Mouse (Mus musculus): ENCODE measurements around the gene Nat8f2.
A peak's percentile ranks its signal among the peaks of the same experiment; 100 is the strongest.
"Not testable (repeated sequence)": the region's sequence is repeated elsewhere in the genome, so short reads cannot be mapped to it uniquely, and the experiment has no call there.

Gene Nat8f2

DNA sequence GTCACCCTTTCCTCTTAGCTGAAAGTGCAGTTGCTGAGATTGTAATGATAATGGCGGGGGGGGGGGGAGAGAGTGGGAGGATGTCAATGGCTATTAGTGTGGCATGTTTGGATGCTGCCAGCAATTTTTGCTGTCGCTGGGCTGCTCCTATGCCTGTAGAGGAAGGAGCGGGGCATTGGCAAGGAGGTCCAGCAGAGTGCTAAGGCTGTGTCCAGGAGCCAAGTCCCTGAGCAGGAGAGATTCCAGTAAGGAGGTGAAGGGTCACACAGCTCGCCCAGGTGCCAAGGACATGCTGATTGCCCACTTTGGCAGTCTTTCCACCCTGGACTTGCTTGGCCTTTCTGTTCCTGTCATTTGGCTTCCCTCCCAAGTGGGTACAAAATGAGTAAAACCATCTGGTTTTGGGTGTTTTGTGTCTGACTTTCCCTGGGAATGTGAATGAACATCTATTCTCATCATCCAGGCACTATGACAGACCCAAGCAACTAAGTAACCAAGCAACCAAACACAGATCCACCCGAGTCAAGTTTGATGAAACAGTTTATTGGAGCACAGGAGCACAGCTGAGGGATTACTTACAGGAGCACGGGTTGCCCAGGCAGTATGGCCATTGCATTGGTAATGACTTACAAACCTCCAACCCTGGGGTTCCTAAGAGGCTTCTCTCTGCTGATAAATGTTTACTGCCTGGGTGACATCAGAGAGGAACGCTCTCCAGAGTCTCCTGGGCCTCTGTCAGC is 3.9 kb downstream of the Nat8f2 start:
- DNase-seq (ENCODE audit: low read depth, low spot score), result not testable (repeated sequence)

DNA sequence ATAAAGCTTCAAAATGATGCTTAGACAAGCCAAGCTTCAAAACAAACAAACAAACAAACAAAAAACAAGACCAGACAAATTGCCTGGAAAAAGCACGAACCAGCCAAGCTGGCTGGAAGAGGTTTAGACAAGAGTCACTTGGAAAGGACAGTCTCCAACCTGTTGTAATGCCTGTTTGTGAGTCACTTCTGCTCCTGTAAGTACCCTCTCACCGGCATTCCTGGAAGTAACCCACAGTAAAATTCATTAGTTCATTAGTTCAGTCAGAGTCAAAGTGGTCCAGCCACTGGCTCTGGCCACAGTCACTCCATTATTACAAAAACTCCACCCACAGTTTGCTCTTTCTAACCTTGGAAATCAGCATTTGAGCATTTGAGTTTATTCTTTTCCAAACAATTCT is 5.1 kb downstream of the Nat8f2 start:
- no peak for DNase-seq (ENCODE audit: low read depth, low spot score)

DNA sequence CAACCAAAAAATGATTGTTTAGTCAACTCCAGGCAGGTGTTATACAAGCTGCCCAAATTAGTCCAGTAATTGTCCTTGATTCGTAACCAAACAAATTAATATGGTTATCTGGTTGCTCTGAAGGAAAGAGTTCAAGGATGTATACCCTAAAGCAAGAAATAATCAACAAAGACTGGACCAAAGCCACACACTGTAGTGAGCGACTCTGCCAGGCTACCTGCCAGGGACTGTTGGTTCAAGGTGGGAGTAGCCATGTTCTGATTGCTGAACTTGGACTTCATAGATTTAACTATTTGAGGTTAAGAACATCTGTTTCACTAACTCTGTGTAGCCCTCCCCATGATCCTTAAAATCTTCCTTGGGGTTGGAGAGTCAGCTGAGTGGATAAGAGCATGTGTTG is 5.8 kb downstream of the Nat8f2 start:
- DNase-seq (ENCODE audit: low read depth, low spot score), result no peak

DNA sequence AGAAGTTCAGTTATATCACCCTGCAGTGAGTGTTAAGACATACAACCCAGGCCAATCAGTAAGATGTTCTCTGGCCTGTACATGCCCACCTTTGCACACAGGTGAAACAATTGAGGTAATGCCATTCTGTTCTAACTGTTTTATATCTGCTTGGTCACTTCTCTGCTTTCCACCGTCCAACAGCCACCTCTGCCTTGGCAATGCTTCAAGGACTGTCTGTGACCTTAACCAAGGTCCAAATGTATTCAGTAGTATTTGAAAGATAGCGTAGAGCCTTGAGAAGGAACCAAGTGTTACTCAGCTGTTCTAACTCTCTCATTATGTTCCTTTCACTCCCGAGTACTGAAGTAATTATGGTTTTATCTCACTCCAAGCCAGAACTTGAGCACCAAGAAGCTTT is 6.4 kb downstream of the Nat8f2 start:
- no peak for DNase-seq (ENCODE audit: low read depth, low spot score)

DNA sequence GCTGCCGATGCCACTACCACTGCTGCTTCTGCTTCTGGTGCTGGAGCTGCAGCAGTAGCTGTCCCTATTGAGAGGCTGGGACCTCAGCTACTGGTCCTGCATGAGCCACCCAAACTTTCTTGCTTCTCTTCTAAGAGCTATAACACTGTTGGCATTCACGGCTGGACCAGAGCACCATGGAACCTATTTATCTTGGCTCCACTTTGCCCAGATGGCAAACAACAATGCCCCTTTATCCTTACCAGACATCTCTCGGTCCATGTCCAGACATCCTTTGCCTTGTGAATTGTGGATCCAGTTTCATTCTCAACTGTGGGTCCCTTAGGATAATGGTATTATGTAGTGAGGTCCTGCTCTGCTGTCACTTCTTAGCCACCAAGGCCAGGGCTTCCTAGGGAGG is 7.7 kb downstream of the Nat8f2 start:
- no peak for DNase-seq (ENCODE audit: low read depth, low spot score)

DNA sequence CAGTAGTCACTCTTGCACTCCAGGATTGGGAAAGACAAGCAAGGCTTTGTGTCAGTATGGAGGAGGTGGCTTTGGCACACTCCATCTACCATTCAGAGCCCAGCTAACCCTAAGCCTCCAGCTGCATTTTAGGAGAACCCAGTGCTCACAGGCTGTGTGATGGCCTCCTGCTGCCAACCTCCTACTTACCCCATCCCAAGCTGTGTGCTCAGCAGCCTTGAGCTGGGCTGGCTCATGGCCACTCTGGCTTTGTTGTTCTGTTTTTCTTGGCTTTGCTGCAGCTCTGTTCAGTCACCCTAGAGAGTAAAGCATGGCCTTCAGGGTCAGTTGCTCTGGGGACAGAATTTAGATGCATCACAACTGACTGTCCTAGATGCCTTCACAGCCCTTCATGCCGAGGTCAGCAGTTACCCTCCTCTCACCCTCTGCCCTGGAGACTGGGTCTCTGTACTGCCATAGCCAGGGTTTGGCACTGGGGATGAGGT is 12.7 kb downstream of the Nat8f2 start:
- DNase-seq (ENCODE audit: low read depth, low spot score), result peak; percentile 50

DNA sequence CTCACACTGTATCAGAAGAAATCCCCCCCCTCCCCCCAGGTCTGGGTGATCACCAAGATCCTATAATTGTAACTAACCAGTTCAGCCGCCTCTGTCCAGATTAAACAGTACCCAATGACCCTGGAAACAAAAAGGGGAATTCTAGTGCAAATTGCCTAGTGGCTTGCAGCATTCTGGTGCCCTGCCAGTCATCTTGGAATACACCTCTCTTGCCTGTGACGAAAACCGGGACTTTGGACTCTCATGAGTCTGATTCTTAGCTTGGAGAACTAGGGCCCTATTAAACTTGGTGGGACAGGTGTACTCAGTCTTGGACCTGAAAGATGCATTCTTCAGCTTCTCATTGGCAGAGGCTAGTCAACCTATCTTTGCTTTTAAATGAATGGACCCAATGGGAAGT is 15.5 kb downstream of the Nat8f2 start:
- no peak for DNase-seq (ENCODE audit: low read depth, low spot score)

DNA sequence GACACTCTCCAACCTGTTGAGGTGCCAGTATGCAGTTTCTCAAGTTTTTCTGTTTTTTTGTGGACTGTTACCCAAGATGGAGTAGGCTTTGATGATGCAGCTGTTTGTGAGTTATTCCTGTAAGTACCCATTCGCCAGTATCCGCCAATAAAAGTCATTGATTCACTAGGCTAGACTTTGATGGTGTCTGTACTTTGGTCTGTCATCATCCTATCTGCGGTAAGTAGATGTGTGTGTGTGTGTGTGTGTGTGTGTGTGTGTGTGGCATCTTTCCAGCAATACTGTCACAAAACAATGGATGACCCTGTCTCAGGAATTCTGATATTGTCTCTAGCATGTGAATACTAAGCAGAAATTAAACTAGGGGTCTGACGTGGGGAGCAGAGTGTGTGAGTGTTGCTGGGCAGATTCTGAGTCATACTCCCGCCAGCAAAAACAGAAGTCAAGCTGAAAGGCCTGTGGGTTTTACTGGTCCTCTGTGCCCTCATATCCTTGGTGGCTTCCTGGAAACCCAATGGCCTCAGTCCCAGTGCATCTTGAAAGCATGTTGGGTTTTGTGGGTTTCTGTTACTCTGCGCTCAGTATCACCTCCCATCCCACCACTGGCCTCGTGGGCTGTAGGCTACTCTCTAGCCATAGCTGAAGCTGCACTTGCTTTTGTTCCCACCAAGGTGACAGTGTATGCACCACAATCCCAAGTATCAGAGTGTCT is 17.7 kb downstream of the Nat8f2 start:
- no peak for DNase-seq (ENCODE audit: low read depth, low spot score)

DNA sequence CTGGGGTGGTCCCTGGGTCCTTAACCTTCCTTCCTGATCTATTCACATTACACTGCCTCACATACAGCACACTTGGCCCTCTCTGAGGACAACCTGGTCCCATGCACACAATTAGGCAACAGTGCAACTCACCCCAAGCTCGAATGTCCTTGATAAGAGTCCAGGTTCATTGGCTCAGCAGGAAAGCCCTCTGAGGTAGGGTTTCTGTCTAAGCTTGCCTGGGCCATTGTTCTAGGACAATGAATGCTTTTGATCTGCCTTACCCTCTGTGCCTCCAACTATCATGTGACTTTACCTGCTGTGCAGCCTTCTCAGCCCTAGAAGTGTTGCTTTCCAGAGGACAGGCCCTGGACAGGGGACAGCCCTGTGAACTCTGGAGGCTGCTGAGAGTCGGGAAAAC is 19.7 kb downstream of the Nat8f2 start:
- DNase-seq (ENCODE audit: low read depth, low spot score), result no peak

DNA sequence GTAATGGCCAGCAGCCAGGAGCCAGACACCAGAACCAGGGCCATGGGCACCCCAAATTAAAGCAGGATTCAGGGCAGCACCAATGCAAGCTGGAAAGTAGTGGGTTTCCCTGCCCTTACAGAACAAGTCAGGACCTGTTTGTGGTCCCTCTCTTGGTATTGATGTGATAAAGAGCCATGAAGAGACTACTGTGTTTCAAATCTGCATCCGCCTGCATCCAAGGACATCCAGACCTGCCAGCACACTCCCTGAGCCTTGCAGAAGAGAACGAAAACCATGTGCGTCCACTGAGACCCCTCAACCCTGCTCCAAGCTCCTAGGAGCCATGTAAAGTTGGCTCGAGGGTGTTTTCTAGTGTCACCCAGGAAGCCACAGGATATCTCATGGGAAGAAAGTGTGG is 20.8 kb downstream of the Nat8f2 start:
- DNase-seq (ENCODE audit: low read depth, low spot score), result no peak

DNA sequence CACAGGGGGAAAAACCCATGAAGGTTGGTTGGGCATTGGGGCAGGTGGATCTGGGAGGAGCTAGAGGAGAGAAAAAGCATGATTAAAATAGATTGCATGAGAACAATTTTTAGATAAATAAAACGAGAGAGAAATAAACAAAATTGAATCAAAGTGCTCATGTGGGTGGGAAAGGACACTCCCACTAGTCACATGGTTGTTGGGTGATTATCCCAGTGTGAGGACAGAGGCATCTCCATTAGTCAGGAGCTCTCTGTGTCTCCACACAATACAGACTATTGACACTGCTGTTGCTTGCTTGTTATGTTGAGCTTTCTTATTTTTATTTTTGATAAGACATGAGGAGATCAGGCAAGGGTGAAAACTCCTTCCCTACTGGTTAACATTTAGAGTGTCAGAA is 22.0 kb downstream of the Nat8f2 start:
- no peak for DNase-seq (ENCODE audit: low read depth, low spot score)

DNA sequence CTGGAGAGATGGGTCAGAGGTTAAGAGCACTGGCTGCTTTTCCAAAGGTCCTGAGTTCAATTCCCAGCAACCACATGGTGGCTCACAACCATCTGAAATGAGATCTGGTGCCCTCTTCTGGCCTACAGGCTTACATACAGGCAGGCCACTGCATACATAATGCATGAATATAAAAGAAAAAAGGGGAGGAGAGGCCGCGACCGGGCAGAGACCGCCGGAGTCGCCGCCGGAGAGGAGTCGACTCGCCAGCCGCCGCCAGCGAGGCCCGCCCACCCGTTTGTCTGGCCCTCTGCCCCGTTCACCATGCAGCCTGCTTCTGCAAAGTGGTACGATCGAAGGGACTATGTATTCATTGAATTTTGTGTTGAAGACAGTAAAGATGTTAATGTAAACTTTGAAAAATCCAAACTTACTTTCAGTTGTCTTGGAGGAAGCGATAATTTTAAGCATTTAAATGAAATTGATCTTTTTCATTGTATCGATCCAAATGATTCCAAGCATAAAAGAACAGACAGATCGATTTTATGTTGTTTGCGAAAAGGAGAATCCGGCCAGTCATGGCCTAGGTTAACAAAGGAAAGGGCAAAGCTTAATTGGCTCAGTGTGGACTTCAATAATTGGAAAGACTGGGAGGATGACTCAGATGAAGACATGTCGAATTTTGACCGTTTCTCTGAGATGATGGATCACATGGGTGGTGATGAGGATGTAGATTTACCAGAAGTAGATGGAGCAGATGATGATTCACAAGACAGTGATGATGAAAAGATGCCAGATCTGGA is 25.1 kb downstream of the Nat8f2 start:
- peak; percentile 65 for DNase-seq (ENCODE audit: low read depth, low spot score)

DNA sequence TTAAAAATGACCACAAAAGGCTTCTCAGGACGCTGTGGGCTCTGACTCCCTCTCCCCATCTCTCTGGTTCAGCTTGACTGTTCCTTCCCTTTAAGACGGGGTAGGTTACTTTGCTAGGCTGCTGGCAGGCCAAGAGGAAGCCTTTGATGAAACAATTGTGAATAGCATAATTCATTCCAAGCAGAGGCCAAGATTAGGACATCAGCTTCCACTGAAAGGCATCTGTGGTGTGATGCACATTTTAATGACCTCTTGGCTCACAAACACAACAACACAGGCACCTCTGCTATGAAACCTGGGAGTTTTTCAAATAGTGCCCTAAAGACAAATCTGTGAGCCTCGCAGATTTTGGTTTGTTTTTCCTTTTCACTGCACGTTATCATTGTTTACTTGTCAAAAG is 29.0 kb downstream of the Nat8f2 start:
- no peak for DNase-seq (ENCODE audit: low read depth, low spot score)

DNA sequence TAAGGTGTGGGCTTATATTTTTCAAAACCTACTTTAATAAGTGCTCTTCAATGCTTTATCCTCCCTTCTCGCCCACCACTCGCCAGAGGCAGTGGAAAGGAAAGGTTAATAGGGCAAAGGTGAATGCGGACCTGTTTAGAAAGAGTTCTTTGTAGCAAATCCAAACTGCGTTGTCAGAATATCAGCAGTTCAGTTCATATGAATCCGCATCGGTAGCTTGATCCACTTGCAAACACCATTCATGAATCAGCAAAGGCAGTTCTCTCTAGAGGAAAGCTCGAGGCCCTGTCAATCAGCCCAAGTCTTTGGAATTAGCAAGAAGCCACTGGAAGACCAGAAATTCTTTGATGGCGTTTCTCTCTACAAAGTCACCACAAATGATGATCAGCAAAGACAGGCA is 30.3 kb downstream of the Nat8f2 start:
- no peak for DNase-seq (ENCODE audit: low read depth, low spot score)

DNA sequence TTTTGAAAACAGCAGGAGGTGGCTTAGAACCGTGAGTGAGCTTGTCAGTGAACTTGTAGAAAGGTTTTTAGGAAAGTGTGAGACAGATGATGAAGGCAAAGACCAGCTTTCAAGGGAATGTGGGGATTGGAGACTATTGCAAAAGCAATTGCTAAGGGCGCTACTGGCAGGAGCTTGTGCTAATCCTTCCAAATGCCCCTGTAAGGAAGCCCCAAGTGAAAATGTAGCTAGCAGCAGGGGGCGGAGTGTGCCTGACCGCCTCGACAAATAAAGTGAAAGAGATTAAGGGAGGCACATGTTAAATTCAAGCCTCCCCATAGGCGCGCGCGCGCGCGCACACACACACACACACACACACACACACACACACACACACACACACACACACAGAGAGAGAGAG is 31.7 kb downstream of the Nat8f2 start:
- DNase-seq (ENCODE audit: low read depth, low spot score), result not testable (repeated sequence)

DNA sequence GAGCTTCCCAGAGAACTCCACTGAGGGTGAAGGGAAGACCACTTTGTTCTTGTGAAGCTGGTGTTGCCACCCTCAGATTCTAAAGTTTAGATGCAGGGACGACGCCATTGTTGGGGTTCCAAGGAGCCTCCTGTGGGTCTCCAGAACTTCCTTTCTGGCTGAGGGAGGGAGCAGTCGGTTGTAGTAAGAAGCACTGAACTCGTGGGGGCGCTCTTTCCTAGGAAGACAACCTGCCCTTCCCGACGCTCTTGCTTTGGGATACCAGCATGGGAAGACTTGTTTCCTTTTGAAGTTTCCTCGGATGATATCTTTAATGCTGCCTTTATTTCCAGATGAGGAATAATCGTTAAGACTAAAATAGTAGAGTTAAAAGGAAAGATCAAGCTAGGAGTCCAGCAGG is 32.1 kb downstream of the Nat8f2 start:
- DNase-seq (ENCODE audit: low read depth, low spot score), result peak; percentile 30

DNA sequence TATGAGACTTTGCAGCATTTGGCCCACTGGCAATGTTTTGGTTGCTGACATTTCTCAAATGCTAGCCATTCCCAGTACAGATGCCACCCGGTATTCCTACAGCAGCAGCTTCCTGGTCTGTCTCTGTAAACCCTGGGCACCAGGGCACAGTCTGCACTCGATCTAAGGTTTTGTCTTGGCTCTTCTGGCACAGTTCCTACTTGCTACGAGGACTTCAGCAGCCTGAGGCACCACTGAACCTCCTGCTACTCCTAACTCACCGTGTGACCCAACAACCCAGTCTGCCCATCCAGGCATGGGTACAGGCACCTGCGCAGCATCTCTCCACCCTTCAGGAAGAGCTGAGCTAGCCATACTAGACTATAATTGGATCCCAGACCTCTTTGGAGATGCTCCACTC is 32.9 kb downstream of the Nat8f2 start:
- DNase-seq (ENCODE audit: low read depth, low spot score), result not testable (repeated sequence)

DNA sequence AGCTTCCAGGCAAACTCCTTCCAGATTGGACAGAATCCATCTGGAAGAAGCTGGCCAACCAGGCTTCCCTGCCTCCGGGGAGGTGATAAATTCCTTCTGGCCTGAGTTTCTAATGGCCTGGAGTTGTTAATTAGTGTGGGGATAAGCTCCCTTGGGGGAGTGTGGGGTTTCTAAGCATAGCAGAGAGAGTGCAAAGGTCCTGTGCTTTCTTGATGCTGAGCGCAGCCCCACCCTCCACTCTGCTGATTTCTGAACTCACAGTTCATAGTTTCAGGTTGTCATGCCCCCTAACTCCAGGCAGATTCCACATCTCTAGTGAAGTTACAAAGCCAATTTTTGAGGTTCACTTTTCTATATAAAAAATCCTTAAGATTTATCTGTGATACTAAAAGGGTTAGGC is 33.9 kb downstream of the Nat8f2 start:
- not testable (repeated sequence) for DNase-seq (ENCODE audit: low read depth, low spot score)

DNA sequence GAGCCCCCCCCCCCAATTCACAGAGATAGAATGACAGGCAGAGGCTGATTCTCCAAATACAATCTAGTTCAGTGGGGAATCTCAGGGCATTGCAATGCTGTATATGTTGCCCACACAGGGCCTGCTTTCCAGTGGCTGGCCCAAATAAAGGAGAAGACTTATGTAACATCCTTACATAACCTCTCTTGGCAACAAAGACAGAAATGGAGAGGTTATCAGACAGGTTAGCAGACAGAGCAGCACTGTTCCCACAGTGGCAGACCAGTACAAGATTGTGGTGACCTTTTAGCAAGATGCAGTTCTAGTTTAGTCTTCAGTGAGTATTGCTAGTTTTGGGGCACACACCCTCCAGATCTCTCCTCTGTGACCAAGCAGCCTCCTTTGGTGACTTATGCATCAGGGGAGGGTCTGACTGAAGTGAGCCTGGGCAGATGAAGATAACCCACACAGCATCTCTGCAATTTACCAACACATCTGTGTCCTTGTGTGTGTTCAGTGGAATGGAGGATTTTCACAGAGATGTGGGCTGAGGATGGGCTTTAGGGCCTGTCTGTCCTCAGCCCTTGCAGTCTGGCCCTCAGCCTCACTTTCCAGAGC is 34.4 kb downstream of the Nat8f2 start:
- not testable (repeated sequence) for DNase-seq (ENCODE audit: low read depth, low spot score)

DNA sequence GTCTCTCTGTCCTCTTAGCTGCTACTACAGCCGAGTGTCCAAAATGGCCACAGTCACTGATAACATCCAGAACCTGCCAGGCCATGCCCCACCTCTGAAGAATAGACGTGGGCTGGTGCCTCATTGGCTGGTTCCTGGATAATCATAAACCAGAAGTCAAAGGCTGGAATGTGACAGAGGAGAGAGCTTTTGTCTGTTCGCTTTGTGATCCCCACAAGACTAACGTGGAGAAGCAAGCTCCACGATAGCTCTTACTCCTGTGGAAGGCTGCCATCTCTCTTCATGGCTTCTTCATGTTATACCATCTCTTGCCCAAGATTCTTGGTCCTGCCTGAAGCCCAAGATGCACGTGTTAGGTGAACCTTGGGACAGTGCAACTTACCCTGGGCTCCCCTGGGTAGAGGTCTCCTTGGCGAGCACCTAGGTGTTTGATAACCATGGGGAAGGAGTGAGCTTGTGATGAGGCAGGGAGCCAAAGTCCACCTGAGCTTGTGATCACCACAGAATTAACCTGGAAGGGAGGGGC is 37.1 kb downstream of the Nat8f2 start, which contains the start of gene Nat8:
TSS of gene Nat8 (minus strand) at position 287 of the 526 bp plus-strand sequence.
- DNase-seq (ENCODE audit: low read depth, low spot score), result no peak

DNA sequence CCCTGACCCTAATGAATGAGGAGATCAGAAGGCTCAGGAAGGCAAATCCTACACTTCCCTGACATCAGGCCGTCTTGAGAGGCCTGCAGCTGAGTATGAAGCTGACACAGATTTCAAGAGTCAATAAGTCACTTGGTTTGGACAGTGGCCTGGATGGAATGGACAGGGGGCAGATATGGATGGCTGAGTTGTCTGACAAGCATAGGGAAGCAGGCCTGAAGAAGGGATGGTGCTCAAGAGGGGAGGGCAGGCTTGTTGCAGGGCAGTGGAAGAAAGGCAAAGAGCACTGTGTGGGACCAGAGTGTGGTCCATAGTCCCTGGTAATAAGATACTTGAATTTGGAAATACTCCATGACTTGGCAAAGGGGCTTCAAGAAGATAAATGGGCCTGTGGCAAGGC is 39.5 kb downstream of the Nat8f2 start:
- DNase-seq (ENCODE audit: low read depth, low spot score), result no peak

DNA sequence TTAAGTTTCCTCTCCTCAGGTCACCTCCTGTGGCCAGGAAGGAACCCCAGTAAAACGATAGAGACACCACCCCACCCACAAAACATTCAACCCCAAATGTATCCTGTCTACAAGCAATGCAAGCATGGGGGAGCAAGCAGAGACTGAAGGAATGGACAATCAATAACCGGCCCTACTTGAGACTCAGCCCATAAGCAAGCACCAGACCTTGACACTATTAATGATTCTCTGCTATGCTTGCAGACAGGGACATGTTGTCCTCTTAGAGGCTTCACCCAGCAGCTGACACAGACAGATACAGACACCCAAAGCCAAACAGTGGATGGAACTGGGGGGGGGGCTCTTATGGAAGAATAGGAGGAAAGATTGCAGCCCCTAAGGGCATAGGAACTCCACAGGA is 43.1 kb downstream of the Nat8f2 start:
- no peak for DNase-seq (ENCODE audit: low read depth, low spot score)

Data from 3T3-L1 (cell line).